Mouse (Mus musculus) lung, embryonic 15.5 days (tissue): ENCODE measurements around the gene Ppt2. TPM values are rescaled to one million over a fixed set of nuclear protein-coding genes. Genes with fewer than 3 reads are reported as not detected.
A peak's percentile ranks its signal among the peaks of the same experiment; 100 is the strongest.

ENCODE experiments used
- ATAC-seq: fragments of 200-750 bp; cut with Nextera tagmentation; 2 replicates; pipeline ENCODE4 v1.8.0; 2017; ENCODE audit warnings: moderate number of reproducible peaks, borderline replicate concordance; ENCODE audit not compliant: low FRiP score, low TSS enrichment; ENCODE audit errors: extremely low read depth
- H3K27ac ChIP-seq: fragments of 300-500 bp; sonication (generic); 2 replicates; pipeline ENCODE4 v1.5.1; 2015; ENCODE audit warnings: moderate library complexity, mild to moderate bottlenecking, inconsistent platforms
- H3K27me3 ChIP-seq: fragments of 300-500 bp; sonication (generic); 2 replicates; pipeline ENCODE4 v1.6.1; 2015; ENCODE audit warnings: inconsistent platforms
- H3K36me3 ChIP-seq: fragments of 300-500 bp; sonication (generic); 2 replicates; pipeline ENCODE4 v1.6.1; 2015; ENCODE audit warnings: inconsistent platforms
- H3K4me1 ChIP-seq: fragments of 300-500 bp; sonication (generic); 2 replicates; pipeline ENCODE4 v1.6.1; 2015; ENCODE audit warnings: inconsistent platforms
- H3K4me2 ChIP-seq: fragments of 300-500 bp; sonication (generic); 2 replicates; pipeline ENCODE4 v1.6.1; 2015; ENCODE audit warnings: inconsistent platforms, mild to moderate bottlenecking, moderate library complexity
- H3K4me3 ChIP-seq: fragments of 300-500 bp; sonication (generic); 2 replicates; pipeline ENCODE4 v1.5.1; 2015; ENCODE audit warnings: mild to moderate bottlenecking, inconsistent platforms
- H3K9ac ChIP-seq: fragments of 300-500 bp; sonication (generic); 2 replicates; pipeline ENCODE4 v1.6.1; 2015; ENCODE audit warnings: inconsistent platforms
- H3K9me3 ChIP-seq: fragments of 300-500 bp; sonication (generic); 2 replicates; pipeline ENCODE4 v1.6.1; 2016; ENCODE audit warnings: inconsistent platforms
- WGBS: fragments of 180-500 bp; shearing (Covaris S2); methylation state at CpG from one replicate; pipeline ENCODE4 v1.1.7; 2015; 5-methylcytosine and 5-hydroxymethylcytosine counted together
- polyA plus RNA-seq: library from polyadenylated mRNA; unstranded; fragments of >200 nt; fragmentation: Nextera tagmentation; extraction: Ambion mirVana; gene quantifications from 2 replicates; pipeline ENCODE4 v1.2.1, GENCODE M21; 2015

Ppt2 gene
- polyA plus RNA-seq, 1 experiment from 2014 or later = 21.0 TPM

GRCm38 (mm10) chr17:34645256-34645829 lies 17.0 kb upstream of the Ppt2 start:
- H3K36me3 ChIP-seq = peaks cover 16% of the 10 kb centered on the region
- ATAC-seq = no peak
- WGBS = 36% methylated on average over 10 of the region's 10 CpGs
- peaks cover 36% of the 10 kb centered on the region for H3K4me1 ChIP-seq
- H3K27me3 ChIP-seq = no peaks in the 10 kb centered on the region; the same call in 1 of the 2 replicates
- peak overlapping the region; percentile 57; the same call in 1 of the 2 replicates for H3K9ac ChIP-seq
- no peaks in the 10 kb centered on the region for H3K9me3 ChIP-seq
- H3K4me2 ChIP-seq = peak overlapping the region; percentile 66
- peak overlapping the region; percentile 65; the same call in 1 of the 2 replicates for H3K27ac ChIP-seq
- H3K4me3 ChIP-seq = peak overlapping the region; percentile 59

- under 1% methylated on average over 16 of the region's 16 CpGs for WGBS
- Histone ChIP-seq H3K27ac (peak within 1 kb of the TSS; percentile 65), H3K9ac (peak within 1 kb of the TSS; percentile 57), H3K27me3 (no peaks in the 10 kb centered on the region; the same call in 1 of the 2 replicates), H3K4me3 (peak within 1 kb of the TSS; percentile 59), H3K4me2 (peak within 1 kb of the TSS; percentile 66), H3K4me1 (peaks cover 36% of the 10 kb centered on the region), H3K9me3 (no peaks in the 10 kb centered on the region), H3K36me3 (peaks cover 10% of the 10 kb centered on the region)
- peak; percentile 81 for ATAC-seq
Observed at GRCm38 (mm10) chr17:34644608-34645007, 16.3 kb upstream of the Ppt2 start, which contains the start of gene Fkbpl. Gene Fkbpl (plus strand): TSS chr17:34644764.

GRCm38 (mm10) chr17:34643944-34644343 lies 15.6 kb upstream of the Ppt2 start:
- no peak overlapping the region for H3K9ac ChIP-seq
- no peaks in the 10 kb centered on the region for H3K9me3 ChIP-seq
- H3K4me3 ChIP-seq = no peak overlapping the region
- H3K4me2 ChIP-seq = no peak overlapping the region
- ATAC-seq = no peak
- 77% methylated on average over 10 of the region's 10 CpGs for WGBS
- 0 out of 2 replicates have a peak, but pooled peaks cover 3% of the 10 kb centered on the region for H3K36me3 ChIP-seq
- H3K27me3 ChIP-seq = no peaks in the 10 kb centered on the region; the same call in 1 of the 2 replicates
- no peak overlapping the region for H3K27ac ChIP-seq
- H3K4me1 ChIP-seq = peaks cover 36% of the 10 kb centered on the region

- Histone ChIP-seq H3K4me3 (no peak overlapping the region), H3K27ac (no peak overlapping the region), H3K27me3 (no peaks in the 10 kb centered on the region; the same call in 1 of the 2 replicates), H3K36me3 (0 out of 2 replicates have a peak, but pooled peaks cover 3% of the 10 kb centered on the region), H3K4me1 (peaks cover 34% of the 10 kb centered on the region), H3K9me3 (no peaks in the 10 kb centered on the region), H3K4me2 (no peak overlapping the region), H3K9ac (no peak overlapping the region)
- ATAC-seq = no peak
- WGBS = 81% methylated on average over 4 of the region's 4 CpGs
Observed at GRCm38 (mm10) chr17:34643379-34643778, 15.1 kb upstream of the Ppt2 start.

- Histone ChIP-seq H3K27me3 (peaks cover 13% of the 10 kb centered on the region; the same call in 1 of the 2 replicates), H3K27ac (no peak overlapping the region), H3K4me3 (no peak overlapping the region), H3K9ac (no peak overlapping the region), H3K4me1 (peaks cover 25% of the 10 kb centered on the region), H3K36me3 (0 out of 2 replicates have a peak, but pooled peaks cover 3% of the 10 kb centered on the region), H3K4me2 (no peak overlapping the region), H3K9me3 (no peaks in the 10 kb centered on the region)
- 71% methylated on average over 3 of the region's 3 CpGs for WGBS
- no peak for ATAC-seq
Observed at GRCm38 (mm10) chr17:34641945-34642344, 13.6 kb upstream of the Ppt2 start.

- no peak overlapping the region for H3K4me2 ChIP-seq
- H3K4me3 ChIP-seq = no peak overlapping the region
- ATAC-seq = no peak
- H3K4me1 ChIP-seq = peaks cover 18% of the 10 kb centered on the region
- H3K9ac ChIP-seq = no peak overlapping the region
- H3K27me3 ChIP-seq = peaks cover 21% of the 10 kb centered on the region
- WGBS = 16% methylated on average over 11 of the region's 11 CpGs
- peak overlapping the region; percentile 30; the same call in 1 of the 2 replicates for H3K27ac ChIP-seq
- no peaks in the 10 kb centered on the region for H3K9me3 ChIP-seq
- 0 out of 2 replicates have a peak, but pooled peaks cover 3% of the 10 kb centered on the region for H3K36me3 ChIP-seq
Observed at GRCm38 (mm10) chr17:34640778-34641601, 12.7 kb upstream of the Ppt2 start.

- 82% methylated on average over 7 of the region's 7 CpGs for WGBS
- no peaks in the 10 kb centered on the region for H3K36me3 ChIP-seq
- ATAC-seq = no peak
- peaks cover 8% of the 10 kb centered on the region; the same call in 1 of the 2 replicates for H3K4me1 ChIP-seq
- no peak overlapping the region for H3K4me2 ChIP-seq
- peaks cover 31% of the 10 kb centered on the region for H3K27me3 ChIP-seq
- H3K27ac ChIP-seq = no peak overlapping the region
- no peak overlapping the region for H3K9ac ChIP-seq
- H3K9me3 ChIP-seq = no peaks in the 10 kb centered on the region
- no peak overlapping the region for H3K4me3 ChIP-seq
Observed at GRCm38 (mm10) chr17:34639461-34640255, 11.3 kb upstream of the Ppt2 start.

GRCm38 (mm10) chr17:34637459-34637858 lies 9.1 kb upstream of the Ppt2 start:
- Histone ChIP-seq H3K36me3 (no peaks in the 10 kb centered on the region), H3K4me3 (no peak overlapping the region), H3K9me3 (no peaks in the 10 kb centered on the region), H3K9ac (no peak overlapping the region), H3K27me3 (peaks cover 53% of the 10 kb centered on the region), H3K27ac (no peak overlapping the region), H3K4me1 (peaks cover 11% of the 10 kb centered on the region), H3K4me2 (no peak overlapping the region)
- 56% methylated on average over 3 of the region's 3 CpGs for WGBS
- no peak for ATAC-seq

GRCm38 (mm10) chr17:34635671-34636070 lies 7.4 kb upstream of the Ppt2 start:
- H3K36me3 ChIP-seq = no peaks in the 10 kb centered on the region
- H3K9me3 ChIP-seq = no peaks in the 10 kb centered on the region
- peaks cover 71% of the 10 kb centered on the region for H3K27me3 ChIP-seq
- no peak overlapping the region for H3K9ac ChIP-seq
- H3K4me2 ChIP-seq = no peak overlapping the region
- ATAC-seq = no peak
- H3K4me3 ChIP-seq = no peak overlapping the region
- peaks cover 22% of the 10 kb centered on the region for H3K4me1 ChIP-seq
- H3K27ac ChIP-seq = no peak overlapping the region
- 64% methylated on average over 2 of the region's 2 CpGs for WGBS

- peaks cover 82% of the 10 kb centered on the region for H3K27me3 ChIP-seq
- peaks cover 42% of the 10 kb centered on the region for H3K4me1 ChIP-seq
- ATAC-seq = peak; percentile 61
- H3K4me2 ChIP-seq = peak overlapping the region; percentile 64
- no peaks in the 10 kb centered on the region for H3K36me3 ChIP-seq
- peak overlapping the region; percentile 36 for H3K4me3 ChIP-seq
- WGBS = under 1% methylated on average over 26 of the region's 26 CpGs
- H3K9ac ChIP-seq = peak overlapping the region; percentile 18; the same call in 1 of the 2 replicates
- no peak overlapping the region for H3K27ac ChIP-seq
- H3K9me3 ChIP-seq = no peaks in the 10 kb centered on the region
Observed at GRCm38 (mm10) chr17:34632261-34632691, 4.0 kb upstream of the Ppt2 start.

GRCm38 (mm10) chr17:34631647-34632046 lies 3.3 kb upstream of the Ppt2 start:
- H3K36me3 ChIP-seq = no peaks in the 10 kb centered on the region
- H3K4me1 ChIP-seq = peaks cover 42% of the 10 kb centered on the region
- H3K4me3 ChIP-seq = peak overlapping the region; percentile 36
- WGBS = 3% methylated on average over 12 of the region's 12 CpGs
- no peaks in the 10 kb centered on the region for H3K9me3 ChIP-seq
- peaks cover 76% of the 10 kb centered on the region for H3K27me3 ChIP-seq
- H3K27ac ChIP-seq = no peak overlapping the region
- no peak for ATAC-seq
- H3K4me2 ChIP-seq = peak overlapping the region; percentile 64
- H3K9ac ChIP-seq = peak overlapping the region; percentile 18; the same call in 1 of the 2 replicates
